ENCODE assay signal across 31 mouse cellular contexts in the genomic region with DNA sequence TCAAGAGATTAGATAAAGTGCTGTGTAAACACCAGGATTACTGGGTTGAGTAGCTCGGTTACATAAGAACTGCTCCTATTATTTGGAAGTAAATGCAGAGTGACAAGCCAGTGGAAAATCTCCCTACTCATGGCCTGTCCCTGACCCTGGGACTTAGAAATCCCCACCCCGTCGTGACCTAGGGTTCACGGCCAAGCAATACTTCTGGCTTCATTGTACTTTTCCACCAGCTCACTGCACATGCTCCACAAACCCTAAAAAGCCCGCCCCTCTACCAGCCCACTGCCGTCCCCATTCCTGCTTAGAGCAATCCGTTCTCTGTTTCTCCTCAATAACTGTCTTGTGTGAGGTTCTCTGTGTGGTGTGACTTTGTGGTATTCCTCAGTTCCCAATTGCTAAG. TPM values are rescaled to one million over a fixed set of nuclear protein-coding genes. Genes with fewer than 3 reads are reported as not detected.
"Had no signal": no experiment of that assay in that cellular context is flagged by ENCODE, and none has a peak within 500 bp of the region (broad histone marks: within the 10 kb centered on the region; RNA-seq: fewer than 3 reads in every experiment).

No protein-coding gene starts in this region.

- H3K9ac ChIP-seq: limb, embryonic 12.5 days; limb, embryonic 15.5 days; liver, embryonic 12.5 days; liver, embryonic 15.5 days; neural tube, embryonic 13.5 days; stomach, embryonic 15.5 days had no signal

- H3K4me3 ChIP-seq: left cerebral cortex, adult 2 months; limb, embryonic 12.5 days; limb, embryonic 15.5 days; liver, embryonic 12.5 days; liver, embryonic 15.5 days; myocyte; neural tube, embryonic 13.5 days; stomach, embryonic 15.5 days had no signal

- H3K27me3 ChIP-seq: limb, embryonic 15.5 days; stomach, embryonic 15.5 days had no signal

- H3K27ac ChIP-seq: kidney, postnatal 0 days; left cerebral cortex, adult 2 months; limb, embryonic 12.5 days; limb, embryonic 15.5 days; liver, embryonic 12.5 days; liver, embryonic 15.5 days; macrophage; neural tube, embryonic 13.5 days; stomach, embryonic 15.5 days had no signal

- H3K36me3 ChIP-seq: limb, embryonic 12.5 days; limb, embryonic 15.5 days; liver, embryonic 12.5 days; liver, embryonic 15.5 days; neural tube, embryonic 13.5 days; stomach, embryonic 15.5 days had no signal

- H3K4me2 ChIP-seq: limb, embryonic 12.5 days; limb, embryonic 15.5 days; liver, embryonic 12.5 days; liver, embryonic 15.5 days; neural tube, embryonic 13.5 days; stomach, embryonic 15.5 days had no signal

- DNase-seq: kidney, adult 9 months; kidney, postnatal 36 days; layer of hippocampus, postnatal 36 days; left cerebral cortex, postnatal 4 days; lung, adult 2 months; midbrain, embryonic 14.5 days; retina, postnatal 1 day; right cerebral cortex, postnatal 25 days; spleen, adult 18-20 months; thymus, adult 18-20 months; thymus, postnatal 36 days had no signal

- H3K9me3 ChIP-seq: limb, embryonic 15.5 days; liver, embryonic 12.5 days; liver, embryonic 15.5 days; neural tube, embryonic 13.5 days; stomach, embryonic 15.5 days had no signal

- H3K4me1 ChIP-seq: limb, embryonic 12.5 days; limb, embryonic 15.5 days; liver, embryonic 12.5 days; liver, embryonic 15.5 days; neural tube, embryonic 13.5 days; stomach, embryonic 15.5 days had no signal

- ATAC-seq: intestine, postnatal 0 days; liver, embryonic 12.5 days had no signal

RNA-seq across cellular contexts. Expression of a gene that starts 22.3 kb away (rescaled TPM):
- polyA plus RNA-seq: macrophage had no signal

RNA-seq across cellular contexts. Expression of a gene that starts 26.5 kb away (rescaled TPM):
- total RNA-seq: layer of hippocampus, adult 8-10 months; layer of hippocampus, postnatal 10 days; layer of hippocampus, postnatal 36 days; left cerebral cortex, adult 2 months; left cerebral cortex, postnatal 10 days; left cerebral cortex, postnatal 4 days; megakaryocyte, adult 5-6 weeks; monocyte, adult 5-6 weeks; neutrophil, adult 5-6 weeks had no signal
- polyA plus RNA-seq: intestine, embryonic 14.5 days; intestine, postnatal 0 days; kidney, postnatal 0 days; limb, embryonic 12.5 days; limb, embryonic 15.5 days; liver, embryonic 12.5 days; liver, embryonic 15.5 days; lung, adult 2 months; lung, embryonic 16.5 days; macrophage; midbrain, embryonic 14.5 days; myocyte; neural tube, embryonic 13.5 days; stomach, embryonic 15.5 days had no signal

RNA-seq across cellular contexts. Expression of a gene that starts 30.6 kb away (rescaled TPM):
- total RNA-seq: layer of hippocampus, adult 8-10 months; layer of hippocampus, postnatal 10 days; layer of hippocampus, postnatal 36 days; left cerebral cortex, adult 2 months; left cerebral cortex, postnatal 10 days; left cerebral cortex, postnatal 4 days; megakaryocyte, adult 5-6 weeks; monocyte, adult 5-6 weeks; neutrophil, adult 5-6 weeks had no signal
- polyA plus RNA-seq: intestine, embryonic 14.5 days; intestine, postnatal 0 days; kidney, postnatal 0 days; limb, embryonic 12.5 days; liver, embryonic 12.5 days; lung, adult 2 months; lung, embryonic 16.5 days; macrophage; midbrain, embryonic 14.5 days; neural tube, embryonic 13.5 days; stomach, embryonic 15.5 days; urinary bladder, adult 2 months had no signal
